Mouse (Mus musculus) heart, embryonic 14.5 days (tissue): ENCODE measurements around the gene Pax5. TPM values are rescaled to one million over a fixed set of nuclear protein-coding genes. Genes with fewer than 3 reads are reported as not detected.

Experiments
- ATAC-seq: fragments of 200-750 bp; cut with Nextera tagmentation; 2 replicates; pipeline ENCODE4 v1.8.0; 2017; ENCODE audit warnings: low read depth, moderate TSS enrichment; ENCODE audit not compliant: insufficient number of reproducible peaks, insufficient read depth, low FRiP score
- H3K27ac ChIP-seq, 2 experiments: fragments of 200-500 bp in 1 of 2; fragments of 300-500 bp in 1 of 2; sonication (generic) in 1 of 2; replicated peaks in 1 of 2; 2 replicates each; pipeline ENCODE4 v1.5.1; 2012 to 2014; ENCODE audit warnings: low read depth in 2 of 2, low read length in 2 of 2, control low read depth in 1 of 2, mild to moderate bottlenecking in 1 of 2, mixed read lengths in 1 of 2; ENCODE audit not compliant: control insufficient read depth in 1 of 2, insufficient read depth in 1 of 2
- H3K27me3 ChIP-seq: fragments of 300-500 bp; sonication (generic); 2 replicates; pipeline ENCODE4 v1.6.1; 2014; ENCODE audit warnings: mild to moderate bottlenecking, low read length, control low read depth; ENCODE audit not compliant: control insufficient read depth, insufficient read depth
- H3K36me3 ChIP-seq: fragments of 300-500 bp; sonication (generic); 2 replicates; pipeline ENCODE4 v1.6.1; 2014; ENCODE audit warnings: mild to moderate bottlenecking, control low read depth, low read length, mixed read lengths; ENCODE audit not compliant: control insufficient read depth, insufficient read depth
- H3K4me1 ChIP-seq, 2 experiments: fragments of 200-500 bp in 1 of 2; fragments of 300-500 bp in 1 of 2; sonication (generic) in 1 of 2; 2 replicates each; pipeline ENCODE4 v1.6.1; 2012 to 2014; ENCODE audit warnings: low read length in 2 of 2, control low read depth in 1 of 2, mixed read lengths in 1 of 2; ENCODE audit not compliant: control insufficient read depth in 2 of 2, insufficient read depth in 2 of 2
- H3K4me2 ChIP-seq: fragments of 300-500 bp; sonication (generic); 2 replicates; pipeline ENCODE4 v1.6.1; 2014; ENCODE audit warnings: mild to moderate bottlenecking, low read length
- H3K4me3 ChIP-seq, 2 experiments: fragments of 200-500 bp in 1 of 2; fragments of 300-500 bp in 1 of 2; sonication (generic) in 1 of 2; 2 replicates each; pipeline ENCODE4 v1.5.1; 2012 to 2014; ENCODE audit warnings: low read length in 2 of 2, mild to moderate bottlenecking in 2 of 2, control low read depth in 1 of 2, low read depth in 1 of 2, moderate library complexity in 1 of 2; ENCODE audit not compliant: control insufficient read depth in 1 of 2, insufficient read depth in 1 of 2
- H3K9ac ChIP-seq: fragments of 300-500 bp; sonication (generic); 2 replicates; pipeline ENCODE4 v1.6.1; 2014; ENCODE audit warnings: mild to moderate bottlenecking, low read length
- H3K9me3 ChIP-seq: fragments of 300-500 bp; sonication (generic); 2 replicates; pipeline ENCODE4 v1.6.1; 2016; ENCODE audit warnings: low read length, control low read depth; ENCODE audit not compliant: control insufficient read depth
- WGBS: fragments of 180-500 bp; shearing (Covaris S2); extraction: QIAGEN DNeasy Blood & Tissue Kit; methylation state at CpG from one replicate; pipeline ENCODE4 v1.1.7; 2014; 5-methylcytosine and 5-hydroxymethylcytosine counted together
- polyA plus RNA-seq: library from polyadenylated mRNA; unstranded; fragments of >200 nt; fragmentation: Nextera tagmentation; extraction: Ambion mirVana; gene quantifications from 2 replicates; pipeline ENCODE4 v1.2.1, GENCODE M21; 2014

Gene Pax5
- polyA plus RNA-seq, 1 experiment from 2014 or later, result not detected

- no peaks in the 10 kb centered on the region for H3K36me3 ChIP-seq
- no peaks in the 10 kb centered on the region for H3K27me3 ChIP-seq
- H3K4me1 ChIP-seq, result no peaks in the 10 kb centered on the region
- no peak overlapping the region for H3K4me3 ChIP-seq
- H3K27ac ChIP-seq, result no peak overlapping the region
- H3K4me2 ChIP-seq, result no peak overlapping the region
- no peak for ATAC-seq
- H3K9ac ChIP-seq, result no peak overlapping the region
- H3K9me3 ChIP-seq, result no peaks in the 10 kb centered on the region
Measured at GRCm38 (mm10) chr4:44627890-44628289, 82.4 kb downstream of the Pax5 start.

DNA sequence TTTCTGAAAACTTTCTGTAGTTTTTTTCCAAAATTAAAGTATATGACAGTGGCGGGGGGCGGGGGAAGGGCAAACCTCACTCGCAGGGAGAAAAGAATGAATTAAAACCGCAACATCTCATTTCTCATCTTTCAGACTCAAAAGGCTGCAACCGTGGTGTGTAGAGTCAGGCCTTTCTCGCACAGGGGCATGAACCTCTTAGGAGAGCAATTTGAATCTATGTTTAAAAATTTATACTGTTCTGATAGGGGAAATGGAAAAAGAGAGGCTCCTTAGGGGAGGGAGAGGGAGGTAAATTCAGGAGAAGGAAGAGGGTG is 85.2 kb downstream of the Pax5 start:
- H3K9ac ChIP-seq, result no peak overlapping the region
- H3K4me3 ChIP-seq, result no peak overlapping the region
- WGBS, result 85% methylated on average over 6 of the region's 6 CpGs
- H3K4me1 ChIP-seq, result no peaks in the 10 kb centered on the region
- no peak overlapping the region for H3K27ac ChIP-seq
- H3K9me3 ChIP-seq, result no peaks in the 10 kb centered on the region
- H3K36me3 ChIP-seq, result no peaks in the 10 kb centered on the region
- ATAC-seq, result no peak
- H3K27me3 ChIP-seq, result no peaks in the 10 kb centered on the region
- H3K4me2 ChIP-seq, result no peak overlapping the region

- no peaks in the 10 kb centered on the region for H3K9me3 ChIP-seq
- H3K27ac ChIP-seq, result no peak overlapping the region
- H3K36me3 ChIP-seq, result no peaks in the 10 kb centered on the region
- 81% methylated on average over 12 of the region's 12 CpGs for WGBS
- H3K4me2 ChIP-seq, result no peak overlapping the region
- no peak overlapping the region for H3K4me3 ChIP-seq
- no peaks in the 10 kb centered on the region for H3K4me1 ChIP-seq
- no peak for ATAC-seq
- H3K27me3 ChIP-seq, result no peaks in the 10 kb centered on the region
- H3K9ac ChIP-seq, result no peak overlapping the region
Measured at GRCm38 (mm10) chr4:44624232-44625107, 85.8 kb downstream of the Pax5 start.

- no peaks in the 10 kb centered on the region for H3K36me3 ChIP-seq
- H3K9me3 ChIP-seq, result no peaks in the 10 kb centered on the region
- H3K4me3 ChIP-seq, result no peak overlapping the region
- H3K9ac ChIP-seq, result no peak overlapping the region
- 79% methylated on average over 5 of the region's 5 CpGs for WGBS
- H3K27ac ChIP-seq, result no peak overlapping the region
- H3K4me2 ChIP-seq, result no peak overlapping the region
- no peaks in the 10 kb centered on the region for H3K4me1 ChIP-seq
- H3K27me3 ChIP-seq, result no peaks in the 10 kb centered on the region
- ATAC-seq, result no peak
Measured at GRCm38 (mm10) chr4:44623435-44623727, 86.9 kb downstream of the Pax5 start.

DNA sequence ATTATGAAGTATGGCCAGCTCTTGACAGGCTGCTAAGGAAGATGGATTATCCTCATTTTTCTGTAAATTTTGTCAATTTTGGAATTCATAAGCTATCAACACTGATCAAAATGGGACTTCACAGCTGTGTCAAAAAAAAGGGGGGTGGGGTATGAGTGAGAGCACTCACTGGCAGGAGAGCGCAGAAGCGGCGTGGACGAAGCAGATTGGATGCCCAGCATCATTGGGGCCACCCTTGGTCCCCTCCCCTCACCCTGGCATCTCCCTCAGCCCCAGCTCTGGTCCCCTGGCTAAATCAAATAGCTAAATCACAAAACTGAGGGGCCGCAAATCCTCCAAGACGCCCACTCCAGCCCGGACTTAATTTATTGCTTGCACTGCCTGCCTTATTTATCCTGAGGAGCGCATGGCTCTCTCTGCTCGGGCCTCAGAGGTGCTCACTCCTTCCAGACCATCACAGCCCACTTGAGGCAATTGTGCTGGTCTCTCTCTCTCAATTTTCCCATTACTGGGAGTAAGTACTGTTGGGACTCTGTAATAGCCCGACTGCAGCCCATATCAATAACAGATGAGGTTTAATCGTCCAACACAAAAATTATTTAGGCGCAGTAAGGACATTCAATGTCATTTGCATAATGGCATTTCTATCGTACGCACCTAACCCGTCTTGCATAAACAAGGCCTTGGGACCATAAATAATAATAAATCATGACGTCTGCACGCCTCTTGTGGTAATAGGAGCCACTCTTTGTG is 87.4 kb downstream of the Pax5 start:
- Histone ChIP-seq H3K4me2 (no peak overlapping the region), H3K9me3 (no peaks in the 10 kb centered on the region), H3K27ac (no peak overlapping the region), H3K4me3 (no peak overlapping the region), H3K9ac (no peak overlapping the region), H3K4me1 (no peaks in the 10 kb centered on the region), H3K27me3 (no peaks in the 10 kb centered on the region), H3K36me3 (no peaks in the 10 kb centered on the region)
- no peak for ATAC-seq
- WGBS, result 85% methylated on average over 17 of the region's 17 CpGs

- no peaks in the 10 kb centered on the region for H3K4me1 ChIP-seq
- H3K9ac ChIP-seq, result no peak overlapping the region
- H3K27me3 ChIP-seq, result no peaks in the 10 kb centered on the region
- no peaks in the 10 kb centered on the region for H3K36me3 ChIP-seq
- WGBS, result 96% methylated on average over 5 of the region's 5 CpGs
- H3K9me3 ChIP-seq, result no peaks in the 10 kb centered on the region
- H3K27ac ChIP-seq, result no peak overlapping the region
- H3K4me2 ChIP-seq, result no peak overlapping the region
- no peak for ATAC-seq
- H3K4me3 ChIP-seq, result no peak overlapping the region
Measured at GRCm38 (mm10) chr4:44620241-44620640, 90.0 kb downstream of the Pax5 start.

- H3K4me1 ChIP-seq, result no peaks in the 10 kb centered on the region
- H3K36me3 ChIP-seq, result no peaks in the 10 kb centered on the region
- WGBS, result 86% methylated on average over 8 of the region's 8 CpGs
- no peaks in the 10 kb centered on the region for H3K27me3 ChIP-seq
- no peak for ATAC-seq
- H3K4me2 ChIP-seq, result no peak overlapping the region
- H3K9me3 ChIP-seq, result no peaks in the 10 kb centered on the region
- no peak overlapping the region for H3K27ac ChIP-seq
- H3K9ac ChIP-seq, result no peak overlapping the region
- no peak overlapping the region for H3K4me3 ChIP-seq
Measured at GRCm38 (mm10) chr4:44614066-44614667, 96.1 kb downstream of the Pax5 start.
